Mouse (Mus musculus): ENCODE results near the gene Fam187a.

DNA sequence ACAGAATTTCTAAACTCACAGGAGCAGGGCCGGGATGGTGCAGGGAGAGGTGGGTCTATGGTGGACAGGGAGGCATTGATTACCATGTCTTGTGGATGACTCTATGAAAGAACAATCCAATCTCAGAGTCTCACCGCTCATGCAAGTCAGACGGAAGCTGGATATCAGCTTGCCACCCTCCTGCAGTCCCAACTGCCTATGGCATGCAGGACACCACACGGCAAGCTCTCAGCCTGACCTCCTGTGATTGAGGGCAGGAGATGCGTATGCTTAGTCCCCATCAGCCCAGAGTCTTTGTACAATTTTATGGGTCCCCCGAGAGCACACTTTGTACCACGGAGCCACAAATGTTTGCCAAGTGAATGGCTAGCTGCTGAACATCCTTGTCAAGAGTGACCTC, 18.7 kb downstream of the Fam187a start:
- TF ChIP-seq CTCF (IDR thresholded peaks at IDR 0.05; ENCODE audit: low read depth), result no peak
- TF ChIP-seq EP300 (IDR thresholded peaks at IDR 0.05; ENCODE audit: low read depth), result no peak

Data from heart, postnatal 0 days (tissue).